Mouse (Mus musculus) midbrain, embryonic 11.5 days (tissue): Measurements from ENCODE around the gene Dnajb13. TPM values are rescaled to one million over a fixed set of nuclear protein-coding genes. Genes with fewer than 3 reads are reported as not detected.
"Not testable (repeated sequence)": the region's sequence is repeated elsewhere in the genome, so short reads cannot be mapped to it uniquely, and the experiment has no call there.

ENCODE experiments used
- ATAC-seq: fragments of 200-750 bp; cut with Nextera tagmentation; 2 replicates; pipeline ENCODE4 v1.8.0; 2017; ENCODE audit warnings: moderate TSS enrichment, moderate library complexity; ENCODE audit not compliant: low FRiP score
- DNase-seq: peaks from one replicate; pipeline ENCODE4 v3.0.0; 2015; ENCODE audit warnings: low spot score; ENCODE audit errors: missing footprints
- H3K27ac ChIP-seq: fragments of 300-500 bp; sonication (generic); 2 replicates; pipeline ENCODE4 v1.5.1; 2014; ENCODE audit warnings: low read depth, low read length
- H3K27me3 ChIP-seq: fragments of 300-500 bp; sonication (generic); 2 replicates; pipeline ENCODE4 v1.6.1; 2014; ENCODE audit warnings: mild to moderate bottlenecking, low read length, moderate library complexity, mixed read lengths; ENCODE audit not compliant: control insufficient read depth, insufficient read depth
- H3K36me3 ChIP-seq: fragments of 300-500 bp; sonication (generic); 2 replicates; pipeline ENCODE4 v1.6.1; 2014; ENCODE audit warnings: mild to moderate bottlenecking, low read length, moderate library complexity, mixed read lengths; ENCODE audit not compliant: control insufficient read depth, insufficient read depth
- H3K4me1 ChIP-seq: fragments of 300-500 bp; sonication (generic); 2 replicates; pipeline ENCODE4 v1.6.1; 2014; ENCODE audit warnings: low read length; ENCODE audit not compliant: control insufficient read depth, insufficient read depth
- H3K4me2 ChIP-seq: fragments of 300-500 bp; sonication (generic); 2 replicates; pipeline ENCODE4 v1.6.1; 2014; ENCODE audit warnings: mild to moderate bottlenecking, moderate library complexity
- H3K4me3 ChIP-seq: fragments of 300-500 bp; sonication (generic); 2 replicates; pipeline ENCODE4 v1.5.1; 2014; ENCODE audit warnings: low read depth, low read length
- H3K9ac ChIP-seq: fragments of 300-500 bp; sonication (generic); 2 replicates; pipeline ENCODE4 v1.6.1; 2014; ENCODE audit warnings: low read length
- H3K9me3 ChIP-seq: fragments of 300-500 bp; sonication (generic); 2 replicates; pipeline ENCODE4 v1.6.1; 2016; ENCODE audit warnings: low read length; ENCODE audit not compliant: control insufficient read depth
- WGBS: fragments of 180-500 bp; shearing (Covaris S2); extraction: QIAGEN DNeasy Blood & Tissue Kit; methylation state at CpG from one replicate; pipeline ENCODE4 v1.1.7; 2014; 5-methylcytosine and 5-hydroxymethylcytosine counted together
- polyA plus RNA-seq: library from polyadenylated mRNA; unstranded; fragments of >200 nt; fragmentation: Nextera tagmentation; extraction: Ambion mirVana; gene quantifications from 2 replicates; pipeline ENCODE4 v1.2.1, GENCODE M21; 2014

Dnajb13 gene
- polyA plus RNA-seq, 1 experiment from 2014 or later = 0.52 TPM

DNA sequence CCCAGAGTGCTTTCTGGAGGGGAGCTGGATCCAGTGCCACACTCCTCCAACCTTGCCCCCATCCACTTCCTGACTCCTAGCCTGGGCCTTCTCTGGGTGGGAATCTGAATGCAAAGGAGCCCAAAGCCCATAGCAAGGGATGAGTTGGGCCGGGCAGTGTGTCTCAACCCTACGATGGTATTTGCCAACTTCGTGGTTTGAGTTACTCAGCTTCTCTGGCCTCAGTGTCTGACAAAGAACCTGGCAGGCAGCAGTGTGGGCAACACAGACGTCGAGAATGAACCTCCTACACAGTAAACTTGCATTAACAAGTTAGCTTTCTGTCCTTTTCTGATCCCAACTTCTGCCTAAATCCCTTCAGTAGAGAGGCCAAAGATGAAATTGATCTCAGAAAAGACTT lies 30.3 kb downstream of the Dnajb13 start:
- H3K4me1 ChIP-seq = no peaks in the 10 kb centered on the region
- no peak overlapping the region for H3K9ac ChIP-seq
- H3K9me3 ChIP-seq = no peaks in the 10 kb centered on the region
- WGBS = 89% methylated on average over 5 of the region's 5 CpGs
- DNase-seq (no peak), ATAC-seq (no peak)
- no peak overlapping the region for H3K4me3 ChIP-seq
- no peak overlapping the region for H3K27ac ChIP-seq
- no peaks in the 10 kb centered on the region for H3K36me3 ChIP-seq
- H3K27me3 ChIP-seq = no peaks in the 10 kb centered on the region
- H3K4me2 ChIP-seq = no peak overlapping the region

DNA sequence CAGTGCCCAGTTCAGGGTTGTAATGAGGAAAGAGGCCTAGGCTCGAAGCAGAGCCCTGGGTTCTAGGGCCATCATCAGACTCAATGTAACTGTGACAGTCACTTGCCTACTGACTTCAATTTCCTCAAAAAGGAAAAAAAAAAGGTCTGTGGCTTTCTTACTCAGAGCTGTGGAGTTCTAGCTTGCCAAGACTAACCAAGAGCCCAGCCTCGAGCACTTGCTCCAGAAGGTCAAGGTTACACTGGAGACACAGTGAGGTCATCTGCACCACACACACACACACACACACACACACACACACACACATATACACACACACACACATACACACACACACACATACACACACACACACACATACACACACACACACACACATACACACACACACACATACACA lies 32.7 kb downstream of the Dnajb13 start:
- not testable (repeated sequence) for H3K36me3 ChIP-seq, H3K4me1 ChIP-seq, H3K4me2 ChIP-seq, H3K4me3 ChIP-seq, H3K27me3 ChIP-seq, ATAC-seq, H3K27ac ChIP-seq, DNase-seq, H3K9me3 ChIP-seq, H3K9ac ChIP-seq
- 92% methylated on average over 2 of the region's 2 CpGs for WGBS

- Histone ChIP-seq H3K9ac (no peak overlapping the region), H3K4me1 (no peaks in the 10 kb centered on the region), H3K27ac (no peak overlapping the region), H3K9me3 (no peaks in the 10 kb centered on the region), H3K4me2 (no peak overlapping the region), H3K27me3 (no peaks in the 10 kb centered on the region), H3K4me3 (no peak overlapping the region), H3K36me3 (no peaks in the 10 kb centered on the region)
- DNase-seq = no peak
- WGBS = 88% methylated on average over 17 of the region's 17 CpGs
- no peak for ATAC-seq
These were observed 34.6 kb downstream of the Dnajb13 start for GRCm38 (mm10) chr7:100480175-100480574.

DNA sequence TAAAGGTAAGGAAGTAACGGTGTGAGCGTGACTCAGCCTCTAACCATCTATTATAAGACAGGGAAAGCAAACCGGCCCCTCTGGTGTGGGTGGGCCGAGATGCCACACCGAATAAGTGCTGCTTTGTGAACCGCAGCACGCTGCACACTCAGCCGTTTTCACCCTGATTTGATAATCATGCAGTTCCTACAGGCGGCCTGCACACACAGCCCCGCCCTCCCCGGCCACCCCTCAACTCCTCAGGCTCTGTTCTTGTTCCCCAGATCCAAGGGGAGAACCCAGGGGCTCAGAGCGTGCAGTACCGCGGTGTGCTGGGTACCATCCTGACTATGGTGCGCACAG lies 35.0 kb downstream of the Dnajb13 start:
- 77% methylated on average over 15 of the region's 15 CpGs for WGBS
- no peak for DNase-seq
- Histone ChIP-seq H3K4me3 (no peak overlapping the region), H3K4me1 (no peaks in the 10 kb centered on the region), H3K9me3 (no peaks in the 10 kb centered on the region), H3K4me2 (no peak overlapping the region), H3K9ac (no peak overlapping the region), H3K36me3 (no peaks in the 10 kb centered on the region), H3K27ac (no peak overlapping the region), H3K27me3 (no peaks in the 10 kb centered on the region)
- ATAC-seq = no peak

- 86% methylated on average over 20 of the region's 20 CpGs for WGBS
- H3K4me2 ChIP-seq = no peak overlapping the region
- H3K4me3 ChIP-seq = no peak overlapping the region
- H3K36me3 ChIP-seq = no peaks in the 10 kb centered on the region
- DNase-seq (no peak), ATAC-seq (no peak)
- no peaks in the 10 kb centered on the region for H3K9me3 ChIP-seq
- no peaks in the 10 kb centered on the region for H3K4me1 ChIP-seq
- H3K27ac ChIP-seq = no peak overlapping the region
- no peak overlapping the region for H3K9ac ChIP-seq
- H3K27me3 ChIP-seq = no peaks in the 10 kb centered on the region
These were observed 35.5 kb downstream of the Dnajb13 start for GRCm38 (mm10) chr7:100479100-100479822.

GRCm38 (mm10) chr7:100474680-100475079 lies 40.1 kb downstream of the Dnajb13 start:
- no peak overlapping the region for H3K4me3 ChIP-seq
- H3K4me2 ChIP-seq = no peak overlapping the region
- no peaks in the 10 kb centered on the region for H3K9me3 ChIP-seq
- WGBS = 48% methylated on average over 1 of the region's 1 CpGs
- no peak overlapping the region for H3K9ac ChIP-seq
- no peaks in the 10 kb centered on the region for H3K4me1 ChIP-seq
- no peaks in the 10 kb centered on the region for H3K27me3 ChIP-seq
- H3K27ac ChIP-seq = no peak overlapping the region
- H3K36me3 ChIP-seq = peaks cover under 1% of the 10 kb centered on the region; the same call in 1 of the 2 replicates
- DNase-seq (no peak), ATAC-seq (no peak)

DNA sequence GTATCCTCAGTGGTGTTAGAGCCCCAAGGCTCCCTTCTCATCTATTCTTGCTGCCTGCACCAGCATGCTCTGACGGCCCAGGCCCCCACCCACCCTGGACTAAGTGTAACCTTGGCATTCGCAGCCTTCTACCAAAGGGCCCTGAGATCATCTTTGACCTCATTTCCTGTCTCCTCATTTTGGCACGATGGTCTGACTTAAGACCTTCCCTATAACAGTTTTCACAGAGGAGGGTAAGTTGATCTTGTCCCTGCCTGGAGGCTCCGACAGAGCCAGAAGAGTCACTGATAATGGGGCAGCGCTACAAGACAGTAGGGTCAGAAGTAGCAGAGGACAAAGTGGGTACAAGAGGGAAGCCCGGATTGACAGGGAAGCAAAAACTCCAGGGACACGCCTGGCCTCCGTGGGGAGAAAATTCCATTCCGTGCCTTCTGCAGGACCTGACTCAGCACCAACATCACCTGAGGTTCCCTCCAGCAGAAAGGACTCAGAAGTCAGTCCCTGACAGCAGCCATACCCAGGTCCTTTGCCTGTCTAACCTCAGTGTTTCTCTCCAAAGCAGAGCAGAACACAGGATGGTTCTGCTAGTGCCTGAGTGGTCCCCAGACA lies 40.8 kb downstream of the Dnajb13 start:
- no peak overlapping the region for H3K9ac ChIP-seq
- no peak overlapping the region for H3K27ac ChIP-seq
- H3K4me1 ChIP-seq = no peaks in the 10 kb centered on the region
- no peak for ATAC-seq
- H3K4me3 ChIP-seq = no peak overlapping the region
- DNase-seq = no peak
- H3K9me3 ChIP-seq = no peaks in the 10 kb centered on the region
- H3K4me2 ChIP-seq = no peak overlapping the region
- WGBS = 85% methylated on average over 9 of the region's 9 CpGs
- H3K27me3 ChIP-seq = no peaks in the 10 kb centered on the region
- H3K36me3 ChIP-seq = peaks cover 5% of the 10 kb centered on the region; the same call in 1 of the 2 replicates

- DNase-seq = no peak
- H3K4me3 ChIP-seq = no peak within 1 kb of the TSS
- no peak for ATAC-seq
- H3K4me2 ChIP-seq = no peak within 1 kb of the TSS
- no peaks in the 10 kb centered on the region for H3K4me1 ChIP-seq
- H3K27me3 ChIP-seq = no peaks in the 10 kb centered on the region
- no peaks in the 10 kb centered on the region for H3K9me3 ChIP-seq
- H3K36me3 ChIP-seq = peaks cover 7% of the 10 kb centered on the region; the same call in 1 of the 2 replicates
- H3K9ac ChIP-seq = no peak within 1 kb of the TSS
- 92% methylated on average over 6 of the region's 6 CpGs for WGBS
- H3K27ac ChIP-seq = no peak within 1 kb of the TSS
These were observed 42.0 kb downstream of the Dnajb13 start, which contains the start of gene Ucp3 for GRCm38 (mm10) chr7:100472777-100473176. Gene Ucp3 (plus strand): TSS chr7:100472990.

DNA sequence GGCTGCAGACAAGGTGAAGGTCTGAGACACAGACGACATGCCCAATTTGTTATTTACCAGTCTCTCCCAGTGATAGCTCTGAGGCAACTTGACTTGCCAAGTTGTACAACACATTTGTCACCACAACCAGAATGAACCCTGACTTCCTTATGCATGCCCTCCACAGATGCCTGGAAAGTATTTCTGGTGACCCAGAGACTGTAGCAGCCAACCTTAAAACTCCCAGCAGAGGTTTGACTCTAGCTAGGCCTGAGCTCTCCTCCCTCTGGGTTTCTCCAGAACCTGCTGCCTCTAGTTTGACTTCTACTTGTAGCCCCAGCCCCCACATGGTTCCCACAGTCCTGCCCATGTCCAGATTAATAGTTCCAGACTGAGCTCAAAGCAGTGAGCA lies 43.4 kb downstream of the Dnajb13 start:
- H3K36me3 ChIP-seq = peaks cover 7% of the 10 kb centered on the region; the same call in 1 of the 2 replicates
- no peak overlapping the region for H3K4me3 ChIP-seq
- no peak overlapping the region for H3K4me2 ChIP-seq
- whole genome bisulfite sequencing = 84% methylated on average over 1 of the region's 1 CpGs
- no peak overlapping the region for H3K27ac ChIP-seq
- H3K9ac ChIP-seq = no peak overlapping the region
- H3K4me1 ChIP-seq = no peaks in the 10 kb centered on the region
- DNase-seq (no peak), ATAC-seq (no peak)
- H3K27me3 ChIP-seq = no peaks in the 10 kb centered on the region
- H3K9me3 ChIP-seq = no peaks in the 10 kb centered on the region
